Mouse (Mus musculus) hindbrain, embryonic 10.5 days (tissue): ENCODE data around the gene Gfra1. TPM values are rescaled to one million over a fixed set of nuclear protein-coding genes. Genes with fewer than 3 reads are reported as not detected.

Experiments used
- DNase-seq: peaks from one replicate; pipeline ENCODE4 v3.0.0-alpha.2; 2017; ENCODE audit warnings: low spot score
- H3K27ac ChIP-seq: fragments of 300-500 bp; sonication (generic); 2 replicates; pipeline ENCODE4 v1.5.1; 2016; ENCODE audit warnings: mild to moderate bottlenecking, moderate library complexity
- H3K27me3 ChIP-seq: fragments of 300-500 bp; sonication (generic); 2 replicates; pipeline ENCODE4 v1.6.1; 2016; ENCODE audit warnings: mild to moderate bottlenecking; ENCODE audit not compliant: poor library complexity, insufficient read depth, severe bottlenecking
- H3K36me3 ChIP-seq: fragments of 300-500 bp; sonication (generic); 2 replicates; pipeline ENCODE4 v1.6.1; 2016; ENCODE audit warnings: mild to moderate bottlenecking, moderate library complexity
- H3K4me1 ChIP-seq: fragments of 300-500 bp; sonication (generic); replicated peaks from 2 replicates; pipeline ENCODE4 v1.6.1; 2016; ENCODE audit warnings: mild to moderate bottlenecking
- H3K4me3 ChIP-seq: fragments of 300-500 bp; sonication (generic); 2 replicates; pipeline ENCODE4 v1.5.1; 2016; ENCODE audit warnings: mild to moderate bottlenecking, moderate library complexity
- H3K9me3 ChIP-seq: fragments of 300-500 bp; sonication (generic); 2 replicates; pipeline ENCODE4 v1.6.1; 2016; ENCODE audit warnings: mild to moderate bottlenecking, moderate library complexity
- WGBS: fragments of 180-500 bp; shearing (Covaris S2); methylation state at CpG from one replicate; pipeline ENCODE4 v1.1.7; 2016; 5-methylcytosine and 5-hydroxymethylcytosine counted together
- polyA plus RNA-seq: library from polyadenylated mRNA; unstranded; fragments of >200 nt; fragmentation: Nextera tagmentation; extraction: Ambion mirVana; gene quantifications from 2 replicates; pipeline ENCODE4 v1.2.1, GENCODE M21; 2016

Gene Gfra1
- polyA plus RNA-seq, 1 experiment from 2014 or later, result 26.7 TPM

GRCm38 (mm10) chr19:58255394-58255793 is 200.3 kb downstream of the Gfra1 start:
- Histone ChIP-seq H3K4me1 (peaks cover 16% of the 10 kb centered on the region), H3K27me3 (peaks cover 9% of the 10 kb centered on the region; the same call in 1 of the 2 replicates), H3K36me3 (no peaks in the 10 kb centered on the region), H3K9me3 (no peaks in the 10 kb centered on the region), H3K27ac (no peak overlapping the region), H3K4me3 (no peak overlapping the region)
- WGBS, result 91% methylated on average over 7 of the region's 7 CpGs
- DNase-seq, result no peak

GRCm38 (mm10) chr19:58254172-58254571 is 201.5 kb downstream of the Gfra1 start:
- WGBS, result 72% methylated on average over 3 of the region's 3 CpGs
- Histone ChIP-seq H3K36me3 (no peaks in the 10 kb centered on the region), H3K27ac (no peak overlapping the region), H3K4me3 (no peak overlapping the region), H3K9me3 (no peaks in the 10 kb centered on the region), H3K27me3 (peaks cover 9% of the 10 kb centered on the region; the same call in 1 of the 2 replicates), H3K4me1 (peaks cover 6% of the 10 kb centered on the region)
- DNase-seq, result no peak

- H3K4me3 ChIP-seq, result no peak overlapping the region
- no peak for DNase-seq
- H3K36me3 ChIP-seq, result no peaks in the 10 kb centered on the region
- H3K4me1 ChIP-seq, result no peaks in the 10 kb centered on the region
- 90% methylated on average over 4 of the region's 4 CpGs for WGBS
- H3K27ac ChIP-seq, result no peak overlapping the region
- peaks cover 6% of the 10 kb centered on the region; the same call in 1 of the 2 replicates for H3K27me3 ChIP-seq
- no peaks in the 10 kb centered on the region for H3K9me3 ChIP-seq
Measured at GRCm38 (mm10) chr19:58251698-58252097, 204.0 kb downstream of the Gfra1 start.

GRCm38 (mm10) chr19:58251095-58251494 is 204.6 kb downstream of the Gfra1 start:
- peaks cover 6% of the 10 kb centered on the region; the same call in 1 of the 2 replicates for H3K27me3 ChIP-seq
- 72% methylated on average over 6 of the region's 6 CpGs for WGBS
- H3K36me3 ChIP-seq, result no peaks in the 10 kb centered on the region
- no peak for DNase-seq
- H3K27ac ChIP-seq, result no peak overlapping the region
- H3K4me1 ChIP-seq, result no peaks in the 10 kb centered on the region
- no peak overlapping the region for H3K4me3 ChIP-seq
- H3K9me3 ChIP-seq, result no peaks in the 10 kb centered on the region

DNA sequence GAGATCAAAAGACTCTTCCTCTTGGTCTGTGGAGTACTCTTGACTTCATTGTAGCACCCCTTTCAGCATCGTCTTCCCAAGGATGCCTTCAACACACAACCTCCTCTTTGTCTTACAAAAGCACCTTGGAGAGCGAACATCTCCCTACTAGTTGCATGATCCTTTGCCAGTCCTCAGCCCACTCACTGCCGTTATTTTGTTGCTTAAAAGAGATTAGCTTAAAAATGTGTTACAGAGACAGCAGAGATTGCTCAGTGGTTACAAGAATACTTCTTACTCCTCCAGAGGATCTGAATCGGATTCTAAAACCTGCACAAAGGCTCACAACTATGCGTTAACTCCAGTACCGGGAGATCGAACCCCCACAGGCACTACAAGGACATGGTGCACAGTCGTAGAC is 205.5 kb downstream of the Gfra1 start:
- Histone ChIP-seq H3K36me3 (no peaks in the 10 kb centered on the region), H3K4me1 (no peaks in the 10 kb centered on the region), H3K27me3 (peaks cover 3% of the 10 kb centered on the region; the same call in 1 of the 2 replicates), H3K27ac (no peak overlapping the region), H3K9me3 (no peaks in the 10 kb centered on the region), H3K4me3 (no peak overlapping the region)
- DNase-seq, result no peak
- WGBS, result 89% methylated on average over 8 of the region's 8 CpGs

DNA sequence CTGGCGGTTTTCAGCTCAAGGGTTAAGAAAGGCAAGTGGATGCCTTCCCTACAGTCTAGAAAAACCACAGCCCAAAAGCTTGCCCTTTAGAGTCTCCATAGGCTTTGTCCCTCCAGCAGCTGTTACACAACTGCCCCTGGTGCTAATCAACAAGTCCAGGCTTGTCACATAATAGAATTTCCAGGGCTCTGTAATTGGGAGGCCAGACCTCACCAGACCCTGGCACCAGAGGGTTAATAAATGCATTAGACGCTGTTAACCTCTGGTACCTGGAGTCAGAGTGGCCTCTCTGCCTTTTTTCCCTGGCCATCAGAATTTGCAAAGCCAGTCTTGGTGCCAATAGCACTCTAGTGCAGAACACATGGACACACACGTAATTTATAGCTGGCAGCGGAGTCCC is 211.6 kb downstream of the Gfra1 start:
- WGBS, result 70% methylated on average over 4 of the region's 4 CpGs
- no peaks in the 10 kb centered on the region for H3K27me3 ChIP-seq
- H3K4me1 ChIP-seq, result peaks cover 10% of the 10 kb centered on the region
- peak overlapping the region; percentile 42; the same call in 1 of the 2 replicates for H3K27ac ChIP-seq
- no peaks in the 10 kb centered on the region for H3K9me3 ChIP-seq
- H3K4me3 ChIP-seq, result no peak overlapping the region
- DNase-seq, result no peak
- no peaks in the 10 kb centered on the region for H3K36me3 ChIP-seq

DNA sequence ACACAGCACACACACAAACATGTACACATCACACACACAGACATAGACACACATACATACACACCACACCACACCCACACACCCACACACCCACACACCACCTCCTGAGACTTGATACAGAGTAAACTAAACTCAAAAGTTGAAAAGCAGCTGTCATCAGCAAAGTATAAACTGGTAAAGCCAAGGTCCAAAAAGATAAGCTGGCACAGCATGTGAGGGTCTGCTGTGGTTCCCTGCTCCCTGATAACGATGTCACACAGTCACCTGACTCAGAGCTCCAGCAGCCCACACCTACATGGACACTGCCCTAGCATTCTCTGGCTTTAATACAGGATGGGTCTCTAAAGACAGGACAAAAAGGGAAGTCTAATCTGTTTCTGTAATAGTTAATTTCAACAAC is 212.1 kb downstream of the Gfra1 start:
- WGBS, result 68% methylated on average over 1 of the region's 1 CpGs
- no peak overlapping the region for H3K4me3 ChIP-seq

DNA sequence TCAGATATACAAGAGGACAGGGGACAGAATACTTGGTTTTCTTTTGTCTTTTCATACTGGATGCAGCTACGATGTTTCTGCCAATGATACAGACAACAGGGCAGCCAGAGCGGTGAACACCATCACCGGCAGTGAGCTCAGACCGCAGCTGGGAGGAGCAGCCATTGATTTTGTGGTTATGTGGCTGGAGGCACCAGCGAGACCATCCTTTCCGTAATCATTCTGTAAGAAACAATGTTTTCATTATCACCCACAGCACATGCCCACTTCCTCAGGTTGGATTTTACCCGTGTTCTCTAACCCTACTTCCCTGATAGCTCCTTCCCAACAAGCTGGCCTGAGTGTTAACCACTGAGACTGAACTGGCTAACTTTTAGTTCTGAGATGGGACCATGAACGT is 217.4 kb downstream of the Gfra1 start:
- H3K27ac ChIP-seq, result no peak overlapping the region

More for the DNA sequence above, 212.1 kb downstream of the Gfra1 start:
- H3K4me1 ChIP-seq, result peaks cover 10% of the 10 kb centered on the region
- no peaks in the 10 kb centered on the region for H3K36me3 ChIP-seq
- no peak overlapping the region for H3K27ac ChIP-seq
- no peak for DNase-seq
- no peaks in the 10 kb centered on the region for H3K27me3 ChIP-seq
- no peaks in the 10 kb centered on the region for H3K9me3 ChIP-seq

GRCm38 (mm10) chr19:58227725-58228124 is 228.0 kb downstream of the Gfra1 start:
- H3K36me3 ChIP-seq, result no peaks in the 10 kb centered on the region
- WGBS, result 68% methylated on average over 9 of the region's 9 CpGs
- DNase-seq, result no peak
- H3K27me3 ChIP-seq, result 0 out of 2 replicates have a peak, but pooled peaks cover 5% of the 10 kb centered on the region
- no peak overlapping the region for H3K27ac ChIP-seq
- peaks cover 25% of the 10 kb centered on the region for H3K4me1 ChIP-seq
- no peaks in the 10 kb centered on the region for H3K9me3 ChIP-seq
- no peak overlapping the region for H3K4me3 ChIP-seq

More for the DNA sequence above, 217.4 kb downstream of the Gfra1 start:
- no peaks in the 10 kb centered on the region for H3K27me3 ChIP-seq
- no peak for DNase-seq
- no peak overlapping the region for H3K4me3 ChIP-seq
- WGBS, result 81% methylated on average over 8 of the region's 8 CpGs
- no peaks in the 10 kb centered on the region for H3K4me1 ChIP-seq
- H3K36me3 ChIP-seq, result no peaks in the 10 kb centered on the region
- H3K9me3 ChIP-seq, result no peaks in the 10 kb centered on the region

GRCm38 (mm10) chr19:58226882-58227281 is 228.8 kb downstream of the Gfra1 start:
- Histone ChIP-seq H3K9me3 (no peaks in the 10 kb centered on the region), H3K27me3 (0 out of 2 replicates have a peak, but pooled peaks cover 5% of the 10 kb centered on the region), H3K4me1 (peaks cover 25% of the 10 kb centered on the region), H3K4me3 (no peak overlapping the region), H3K27ac (no peak overlapping the region), H3K36me3 (no peaks in the 10 kb centered on the region)
- 57% methylated on average over 3 of the region's 3 CpGs for WGBS
- DNase-seq, result no peak

DNA sequence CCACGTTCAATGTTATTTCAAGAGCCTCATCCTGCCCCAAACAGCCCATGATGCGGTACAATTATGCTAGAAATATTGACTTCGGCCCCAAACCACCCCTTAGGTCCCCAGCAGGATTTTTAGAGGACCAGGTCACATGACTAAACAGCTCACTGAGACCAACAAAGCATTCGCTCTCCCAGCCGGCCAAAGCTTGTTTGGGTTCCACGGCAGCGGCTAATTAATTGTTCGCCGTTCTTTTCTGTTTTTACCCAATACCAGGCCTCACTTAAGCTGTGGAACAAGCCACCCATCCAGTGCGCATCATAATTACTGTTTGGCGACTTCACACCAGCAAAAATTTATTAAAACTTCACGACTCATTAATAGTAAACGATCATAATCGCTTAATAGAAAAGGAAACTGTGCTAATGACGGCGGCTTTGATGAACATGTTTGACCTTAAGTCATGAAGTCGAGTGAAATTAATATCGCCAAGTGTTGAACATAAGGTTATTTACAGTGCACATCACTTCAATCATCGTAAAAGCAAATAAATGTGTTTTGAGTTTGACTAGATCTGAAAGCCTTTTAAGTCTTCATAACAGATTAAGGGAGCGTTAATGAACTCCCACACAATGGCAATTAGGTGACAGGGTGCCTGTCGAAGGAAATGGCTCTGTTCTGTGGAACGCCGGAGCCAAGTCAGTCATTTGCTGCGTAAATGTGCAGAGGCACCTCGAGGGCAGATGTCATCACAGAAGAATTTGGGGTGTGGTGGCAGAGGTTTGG is 235.5 kb downstream of the Gfra1 start:
- no peak overlapping the region for H3K27ac ChIP-seq
- H3K9me3 ChIP-seq, result no peaks in the 10 kb centered on the region
- H3K36me3 ChIP-seq, result no peaks in the 10 kb centered on the region
- WGBS, result 84% methylated on average over 25 of the region's 25 CpGs
- no peak overlapping the region for H3K4me3 ChIP-seq
- H3K4me1 ChIP-seq, result 0 out of 2 replicates have a peak, but pooled peaks cover 3% of the 10 kb centered on the region
- no peak for DNase-seq
- H3K27me3 ChIP-seq, result 0 out of 2 replicates have a peak, but pooled peaks cover 5% of the 10 kb centered on the region

GRCm38 (mm10) chr19:58217591-58217990 is 238.1 kb downstream of the Gfra1 start:
- H3K4me3 ChIP-seq, result no peak overlapping the region
- WGBS, result 89% methylated on average over 4 of the region's 4 CpGs
- H3K4me1 ChIP-seq, result peaks cover 3% of the 10 kb centered on the region; the same call in 1 of the 2 replicates
- H3K9me3 ChIP-seq, result no peaks in the 10 kb centered on the region
- no peak overlapping the region for H3K27ac ChIP-seq
- DNase-seq, result no peak
- no peaks in the 10 kb centered on the region for H3K36me3 ChIP-seq
- no peaks in the 10 kb centered on the region for H3K27me3 ChIP-seq

DNA sequence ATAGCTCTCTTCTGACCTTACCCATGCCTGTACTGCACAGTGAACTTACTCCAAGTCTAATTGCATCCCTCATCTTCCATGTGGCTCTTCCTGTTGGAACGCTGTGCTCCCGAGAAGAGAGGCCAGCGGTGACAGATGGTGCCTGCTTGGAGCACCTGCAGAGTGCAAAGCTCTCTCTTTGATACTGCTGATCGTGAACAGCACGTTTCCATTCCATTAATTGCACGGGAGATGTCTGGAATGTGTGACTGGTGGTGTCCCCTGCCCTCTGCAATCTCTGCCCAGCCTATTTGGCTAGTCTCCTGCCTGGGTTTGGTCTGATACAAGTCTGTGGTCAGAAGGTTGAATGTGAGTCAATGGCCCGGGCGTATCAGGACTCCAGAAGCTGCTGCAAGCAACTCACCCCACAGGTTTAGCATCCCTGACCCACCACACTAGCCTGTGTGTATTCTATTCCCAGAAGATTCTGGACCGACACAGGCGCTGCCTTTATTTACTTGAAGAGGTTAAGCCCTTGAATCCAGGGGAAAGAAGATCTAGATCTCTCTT is 249.1 kb downstream of the Gfra1 start:
- DNase-seq, result no peak
- 71% methylated on average over 10 of the region's 10 CpGs for WGBS
- H3K4me1 ChIP-seq, result peaks cover 15% of the 10 kb centered on the region; the same call in 1 of the 2 replicates
- H3K9me3 ChIP-seq, result no peaks in the 10 kb centered on the region
- H3K27ac ChIP-seq, result no peak overlapping the region
- no peaks in the 10 kb centered on the region for H3K36me3 ChIP-seq
- 0 out of 2 replicates have a peak, but pooled peaks cover 3% of the 10 kb centered on the region for H3K27me3 ChIP-seq
- H3K4me3 ChIP-seq, result no peak overlapping the region
